Mouse (Mus musculus): Measurements from ENCODE around the gene Trmt1. TPM values are rescaled to one million over a fixed set of nuclear protein-coding genes. Genes with fewer than 3 reads are reported as not detected.

Gene Trmt1
- 58.7 and 72.0 TPM in 2 replicates for total RNA-seq (2017)

- ATAC-seq (replicated peaks in 1 of 2; ENCODE audit: insufficient read depth in 1 of 2, low FRiP score in 2 of 2, low TSS enrichment in 1 of 2, low read depth in 1 of 2, poor library complexity in 2 of 2, severe bottlenecking in 2 of 2) = 0 out of 4 replicates have a peak, but pooled peaks of 1 of the 2 experiments have one; percentile 16
Observed at GRCm38 (mm10) chr8:84686191-84687002, at the start of gene Trmt1. Gene Trmt1 (plus strand): TSS chr8:84686307.

GRCm38 (mm10) chr8:84637946-84638554 is 48.1 kb upstream of the Trmt1 start:
- no peak for ATAC-seq (replicated peaks in 1 of 2; ENCODE audit: insufficient read depth in 1 of 2, low FRiP score in 2 of 2, low TSS enrichment in 1 of 2, low read depth in 1 of 2, poor library complexity in 2 of 2, severe bottlenecking in 2 of 2)

GRCm38 (mm10) chr8:84638555-84639161 is 47.4 kb upstream of the Trmt1 start:
- ATAC-seq (replicated peaks in 1 of 2; ENCODE audit: insufficient read depth in 1 of 2, low FRiP score in 2 of 2, low TSS enrichment in 1 of 2, low read depth in 1 of 2, poor library complexity in 2 of 2, severe bottlenecking in 2 of 2) = peak; percentile 12 to 20; a peak in 1 of 4 replicates

- peak; percentile 62 to 74 for ATAC-seq (replicated peaks in 1 of 2; ENCODE audit: insufficient read depth in 1 of 2, low FRiP score in 2 of 2, low TSS enrichment in 1 of 2, low read depth in 1 of 2, poor library complexity in 2 of 2, severe bottlenecking in 2 of 2)
Observed at GRCm38 (mm10) chr8:84639162-84640009, 46.7 kb upstream of the Trmt1 start.

GRCm38 (mm10) chr8:84640010-84640588 is 46.0 kb upstream of the Trmt1 start:
- no peak for ATAC-seq (replicated peaks in 1 of 2; ENCODE audit: insufficient read depth in 1 of 2, low FRiP score in 2 of 2, low TSS enrichment in 1 of 2, low read depth in 1 of 2, poor library complexity in 2 of 2, severe bottlenecking in 2 of 2)

GRCm38 (mm10) chr8:84640617-84641294 is 45.4 kb upstream of the Trmt1 start:
- no peak for ATAC-seq (replicated peaks in 1 of 2; ENCODE audit: insufficient read depth in 1 of 2, low FRiP score in 2 of 2, low TSS enrichment in 1 of 2, low read depth in 1 of 2, poor library complexity in 2 of 2, severe bottlenecking in 2 of 2)

- ATAC-seq (replicated peaks in 1 of 2; ENCODE audit: insufficient read depth in 1 of 2, low FRiP score in 2 of 2, low TSS enrichment in 1 of 2, low read depth in 1 of 2, poor library complexity in 2 of 2, severe bottlenecking in 2 of 2) = no peak
Observed at GRCm38 (mm10) chr8:84641578-84642361, 44.3 kb upstream of the Trmt1 start.

GRCm38 (mm10) chr8:84643019-84643418 is 43.1 kb upstream of the Trmt1 start:
- no peak for ATAC-seq (replicated peaks in 1 of 2; ENCODE audit: insufficient read depth in 1 of 2, low FRiP score in 2 of 2, low TSS enrichment in 1 of 2, low read depth in 1 of 2, poor library complexity in 2 of 2, severe bottlenecking in 2 of 2)

- no peak for ATAC-seq (replicated peaks in 1 of 2; ENCODE audit: insufficient read depth in 1 of 2, low FRiP score in 2 of 2, low TSS enrichment in 1 of 2, low read depth in 1 of 2, poor library complexity in 2 of 2, severe bottlenecking in 2 of 2)
Observed at GRCm38 (mm10) chr8:84646800-84647199, 39.3 kb upstream of the Trmt1 start.

GRCm38 (mm10) chr8:84647461-84647901 is 38.6 kb upstream of the Trmt1 start:
- ATAC-seq (replicated peaks in 1 of 2; ENCODE audit: insufficient read depth in 1 of 2, low FRiP score in 2 of 2, low TSS enrichment in 1 of 2, low read depth in 1 of 2, poor library complexity in 2 of 2, severe bottlenecking in 2 of 2) = no peak

GRCm38 (mm10) chr8:84650213-84650612 is 35.9 kb upstream of the Trmt1 start:
- no peak for ATAC-seq (replicated peaks in 1 of 2; ENCODE audit: insufficient read depth in 1 of 2, low FRiP score in 2 of 2, low TSS enrichment in 1 of 2, low read depth in 1 of 2, poor library complexity in 2 of 2, severe bottlenecking in 2 of 2)

- ATAC-seq (replicated peaks in 1 of 2; ENCODE audit: insufficient read depth in 1 of 2, low FRiP score in 2 of 2, low TSS enrichment in 1 of 2, low read depth in 1 of 2, poor library complexity in 2 of 2, severe bottlenecking in 2 of 2) = no peak
Observed at GRCm38 (mm10) chr8:84653092-84653631, 32.9 kb upstream of the Trmt1 start.

- ATAC-seq (replicated peaks in 1 of 2; ENCODE audit: insufficient read depth in 1 of 2, low FRiP score in 2 of 2, low TSS enrichment in 1 of 2, low read depth in 1 of 2, poor library complexity in 2 of 2, severe bottlenecking in 2 of 2) = no peak
Observed at GRCm38 (mm10) chr8:84654597-84654996, 31.5 kb upstream of the Trmt1 start.

GRCm38 (mm10) chr8:84655336-84656190 is 30.5 kb upstream of the Trmt1 start:
- ATAC-seq (replicated peaks in 1 of 2; ENCODE audit: insufficient read depth in 1 of 2, low FRiP score in 2 of 2, low TSS enrichment in 1 of 2, low read depth in 1 of 2, poor library complexity in 2 of 2, severe bottlenecking in 2 of 2) = no peak

GRCm38 (mm10) chr8:84656191-84656525 is 29.9 kb upstream of the Trmt1 start:
- no peak for ATAC-seq (replicated peaks in 1 of 2; ENCODE audit: insufficient read depth in 1 of 2, low FRiP score in 2 of 2, low TSS enrichment in 1 of 2, low read depth in 1 of 2, poor library complexity in 2 of 2, severe bottlenecking in 2 of 2)
